Mouse (Mus musculus) CD4-positive, CD25-positive, alpha-beta regulatory T cell, adult 2 months (primary cell): ENCODE data around the gene Wfikkn2.

Experiments
- DNase-seq: peaks from one replicate; pipeline ENCODE4 v3.0.0-alpha.2; 2012; ENCODE audit warnings: low read depth, low spot score

Wfikkn2 gene

DNA sequence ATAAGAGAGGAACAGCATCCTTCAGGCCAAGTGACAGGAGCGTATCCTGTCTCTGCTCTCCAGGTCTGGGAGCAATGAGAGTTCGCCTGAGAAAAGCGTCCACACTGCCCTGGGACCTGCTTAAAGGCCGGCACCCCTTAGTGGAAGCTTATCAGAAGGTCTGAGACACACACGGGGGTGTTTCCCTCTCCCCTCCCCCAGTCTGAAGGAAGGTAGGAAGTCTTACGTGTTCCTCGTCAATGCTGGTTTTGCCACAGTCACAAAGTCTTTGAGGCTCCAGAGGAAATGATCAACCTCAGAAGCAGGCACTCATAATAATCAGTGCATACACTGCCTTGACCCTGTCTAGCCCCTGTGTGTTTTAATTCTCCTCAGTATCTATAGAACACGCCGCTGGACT lies 22.3 kb downstream of the Wfikkn2 start:
- DNase-seq: peak; percentile 43

- DNase-seq: no peak
These were observed 24.5 kb downstream of the Wfikkn2 start for GRCm38 (mm10) chr11:94221257-94221656.

GRCm38 (mm10) chr11:94216247-94216646 lies 29.6 kb downstream of the Wfikkn2 start:
- no peak for DNase-seq

DNA sequence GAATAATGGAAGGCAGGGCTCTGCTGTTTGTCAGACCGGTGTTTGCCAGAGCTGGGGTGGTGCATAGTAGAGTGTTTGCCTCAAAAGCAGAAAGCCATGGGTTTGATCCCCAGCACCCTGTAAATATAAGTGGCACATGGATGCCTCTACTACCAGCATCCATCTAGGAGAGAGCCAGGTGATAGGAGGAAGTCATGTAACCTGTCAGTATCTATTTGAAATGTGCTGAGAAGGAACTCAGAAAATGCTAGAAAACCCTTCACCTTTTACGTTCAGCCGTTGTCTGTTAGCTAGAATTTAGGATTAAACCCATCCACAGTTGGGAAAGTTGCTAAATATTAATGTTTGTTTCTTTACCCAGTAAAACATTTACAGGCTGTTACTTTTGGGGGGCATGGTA lies 30.2 kb downstream of the Wfikkn2 start:
- no peak for DNase-seq

GRCm38 (mm10) chr11:94213735-94214594 lies 31.8 kb downstream of the Wfikkn2 start:
- no peak for DNase-seq

DNA sequence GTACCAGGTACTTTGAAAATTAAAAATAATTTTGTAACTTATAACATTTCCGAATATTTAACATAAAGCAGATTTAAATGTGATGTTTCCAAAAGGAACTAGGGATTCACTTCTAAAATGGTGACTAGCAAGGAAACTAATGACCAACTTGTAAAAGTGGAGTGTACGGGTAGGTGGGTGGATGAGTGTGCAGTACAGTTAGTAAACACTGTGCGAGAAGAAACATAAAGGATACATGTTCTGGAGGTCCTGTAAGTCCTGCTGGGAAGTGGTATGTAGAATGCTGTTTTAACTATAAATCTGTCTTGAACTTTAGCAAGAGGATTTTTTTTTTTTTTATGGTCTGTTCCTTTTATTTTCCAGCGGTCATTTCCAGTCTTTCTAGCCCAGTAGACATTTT lies 32.8 kb downstream of the Wfikkn2 start:
- DNase-seq: no peak

GRCm38 (mm10) chr11:94212489-94212836 lies 33.3 kb downstream of the Wfikkn2 start:
- DNase-seq: no peak

- DNase-seq: peak; percentile 64
These were observed 33.9 kb downstream of the Wfikkn2 start for GRCm38 (mm10) chr11:94211651-94212488.

- DNase-seq: peak; percentile 99
These were observed 34.6 kb downstream of the Wfikkn2 start, which contains the start of gene Tob1 for GRCm38 (mm10) chr11:94211124-94211603. Tob1 (plus strand) TSS chr11:94211454.

DNA sequence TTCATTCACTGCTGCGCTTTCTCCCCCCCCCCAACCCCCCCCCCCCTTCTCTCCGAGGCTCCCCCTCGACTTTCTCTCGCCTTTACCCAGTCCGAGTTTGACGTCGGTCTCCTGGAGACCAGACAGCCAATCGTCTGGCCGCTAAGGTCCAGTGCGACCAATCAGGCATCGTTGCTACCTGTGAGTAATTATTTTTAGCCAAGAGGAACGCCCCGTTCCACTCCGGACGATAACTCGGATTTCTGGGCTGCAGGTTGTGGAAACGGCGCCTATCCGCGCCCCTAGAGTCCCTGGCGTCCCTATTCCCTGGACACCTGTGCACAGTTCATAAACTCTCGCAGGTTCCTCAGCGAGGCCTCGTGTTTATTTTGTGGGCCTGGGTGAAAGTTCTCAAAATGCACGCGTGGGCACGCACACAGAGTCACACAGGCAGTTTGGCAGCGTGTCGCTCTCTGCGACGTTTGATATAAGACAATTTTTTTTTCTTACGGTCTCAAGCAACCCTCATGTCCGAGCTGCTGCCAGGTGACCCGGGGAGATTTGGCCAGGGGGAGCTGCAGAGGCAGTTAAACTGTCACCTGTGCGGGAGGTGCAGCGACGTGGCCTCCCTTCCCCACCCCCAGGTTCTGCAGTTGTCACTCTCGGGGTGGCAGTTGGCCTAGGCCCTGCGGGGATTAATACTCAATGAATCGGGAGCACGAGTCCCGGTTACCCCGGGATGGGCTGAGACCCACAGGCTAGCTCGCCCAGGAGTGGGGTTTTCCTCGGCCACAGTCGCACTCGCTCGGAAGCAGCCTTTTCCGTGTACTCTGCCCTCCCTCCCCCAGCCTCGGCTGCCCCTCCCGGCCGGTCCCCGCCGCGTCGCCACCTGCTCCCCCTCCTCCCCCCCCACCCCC lies 35.4 kb downstream of the Wfikkn2 start:
- DNase-seq: peak; percentile 92

- DNase-seq: no peak
These were observed 36.1 kb downstream of the Wfikkn2 start for GRCm38 (mm10) chr11:94209695-94210131.

DNA sequence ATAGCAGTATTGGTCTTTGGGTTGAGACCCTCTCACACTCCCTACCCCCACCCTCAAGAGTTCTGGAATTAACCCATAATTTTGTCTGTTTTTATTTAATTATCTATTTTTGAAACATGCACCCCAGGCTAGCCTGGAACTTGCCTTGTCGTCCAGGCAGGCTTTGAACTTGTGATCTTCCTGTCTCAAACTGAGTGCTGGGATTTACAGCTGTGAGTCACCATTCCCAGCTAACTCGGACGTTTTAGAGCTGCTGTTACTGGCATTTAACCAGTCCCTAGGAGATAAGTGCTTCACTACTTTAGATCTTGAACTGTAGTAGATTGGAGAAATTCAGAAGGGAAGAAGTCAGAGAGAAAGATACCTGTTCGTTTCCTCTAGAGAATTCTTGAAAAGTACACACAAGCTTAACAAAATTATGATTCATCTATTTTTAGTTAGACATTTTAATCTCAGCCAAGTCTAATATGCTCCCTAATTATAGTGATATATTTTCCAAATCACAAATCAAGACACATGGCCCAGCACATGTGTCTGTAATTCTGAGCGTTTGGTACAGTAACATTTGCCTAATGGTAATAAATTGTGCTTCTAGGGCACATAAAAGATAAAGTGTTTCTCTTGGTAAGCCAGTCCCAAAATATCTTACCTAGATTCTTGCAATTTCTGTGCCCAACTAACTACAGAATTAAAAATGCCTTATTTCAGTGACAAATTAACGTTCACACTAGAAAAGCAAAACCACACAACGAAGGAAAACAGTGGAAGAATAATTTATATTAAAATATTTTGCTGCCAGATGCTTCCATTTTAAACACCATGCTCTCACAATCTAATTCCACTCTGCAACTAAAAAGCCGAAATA lies 36.8 kb downstream of the Wfikkn2 start:
- DNase-seq: no peak

DNA sequence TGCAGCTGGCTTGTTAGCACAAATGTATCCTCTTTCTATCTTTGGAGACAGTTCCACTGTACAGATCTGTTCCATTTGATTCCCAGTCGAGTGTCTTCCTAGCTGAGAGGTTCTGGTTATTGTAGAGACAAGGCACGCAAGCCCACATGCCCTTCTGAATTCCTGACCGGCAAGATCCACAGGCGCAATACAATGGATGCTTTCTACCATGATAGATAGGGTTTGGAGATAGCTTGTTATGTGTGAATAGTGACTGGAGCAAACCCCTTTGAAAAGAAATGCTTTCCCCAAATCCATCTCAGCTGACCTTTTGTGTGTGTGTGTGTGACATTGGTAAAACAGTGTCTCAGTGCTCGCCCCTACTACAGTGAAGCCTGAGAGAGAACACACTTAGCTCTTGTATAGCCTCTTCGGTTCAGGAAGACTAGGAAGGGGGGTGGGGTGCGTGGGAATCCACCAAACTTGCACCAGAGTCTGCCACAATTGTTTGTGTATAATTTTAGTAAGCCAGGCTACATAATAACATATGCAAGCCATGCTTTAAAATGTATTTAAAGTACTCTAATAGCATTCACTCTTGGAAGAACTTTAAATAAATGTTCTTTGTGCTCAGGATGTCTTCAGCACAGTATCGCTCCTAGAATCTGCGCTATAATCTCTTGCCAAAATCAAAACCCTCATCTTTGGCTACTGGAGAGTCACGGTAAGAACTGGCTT lies 39.2 kb downstream of the Wfikkn2 start:
- DNase-seq: no peak

DNA sequence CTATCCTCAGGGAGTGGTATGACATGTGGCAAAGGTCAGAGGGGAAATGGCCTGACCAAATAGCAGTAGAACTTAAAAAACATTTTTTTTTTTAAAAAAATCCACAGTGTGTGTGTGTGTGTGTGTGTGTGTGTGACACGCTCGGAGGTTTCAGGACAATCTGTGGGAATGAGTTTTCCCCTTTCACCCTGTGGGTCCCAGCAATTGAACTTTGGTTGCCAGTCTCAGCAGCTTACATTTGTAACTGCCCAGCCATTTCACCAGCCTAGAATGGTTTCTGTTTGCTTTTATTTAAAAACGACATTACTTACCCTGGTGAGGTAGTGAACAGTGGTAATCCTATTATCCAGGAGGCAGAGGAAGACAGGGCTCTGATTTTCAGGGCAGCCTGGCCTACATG lies 42.7 kb downstream of the Wfikkn2 start:
- DNase-seq: no peak

- no peak for DNase-seq
These were observed 43.7 kb downstream of the Wfikkn2 start for GRCm38 (mm10) chr11:94202106-94202505.

GRCm38 (mm10) chr11:94200422-94200821 lies 45.4 kb downstream of the Wfikkn2 start:
- DNase-seq: no peak

GRCm38 (mm10) chr11:94199771-94200170 lies 46.0 kb downstream of the Wfikkn2 start:
- DNase-seq: no peak

DNA sequence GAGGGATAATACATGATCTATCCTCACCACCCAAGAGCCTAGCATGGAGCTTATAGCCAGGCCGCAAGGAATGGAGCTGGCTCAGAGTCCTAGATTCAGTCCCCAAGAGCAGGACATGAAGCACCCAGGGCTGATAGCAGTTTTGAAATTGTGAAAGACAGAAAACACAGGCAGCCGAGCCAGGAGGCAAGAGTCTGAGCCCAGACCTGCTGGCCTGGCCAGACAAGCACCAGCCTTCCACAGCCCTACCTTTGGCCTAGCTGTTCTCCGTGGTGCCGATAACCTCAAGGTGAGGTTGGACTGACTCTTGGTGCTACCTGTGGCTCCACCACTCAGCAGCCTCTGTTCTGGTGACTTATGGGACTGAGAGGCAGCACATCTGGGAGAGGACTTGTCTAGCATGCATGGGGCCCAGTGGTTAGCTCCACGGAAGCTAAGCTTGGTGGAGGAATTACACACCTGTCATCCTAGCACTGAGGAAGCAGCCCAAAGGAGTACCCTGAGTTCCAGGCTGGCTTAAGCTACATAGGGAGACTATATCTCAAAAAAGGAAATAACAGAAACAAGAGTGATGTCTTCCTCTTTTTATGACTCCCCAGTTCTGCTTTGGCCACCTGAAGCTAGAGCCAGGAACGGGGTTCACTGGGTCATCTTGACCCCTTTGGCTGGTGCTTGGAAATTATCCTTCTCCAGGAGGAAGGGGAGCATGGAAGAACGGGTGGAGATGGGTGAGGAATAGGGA lies 47.2 kb downstream of the Wfikkn2 start:
- DNase-seq: no peak

DNA sequence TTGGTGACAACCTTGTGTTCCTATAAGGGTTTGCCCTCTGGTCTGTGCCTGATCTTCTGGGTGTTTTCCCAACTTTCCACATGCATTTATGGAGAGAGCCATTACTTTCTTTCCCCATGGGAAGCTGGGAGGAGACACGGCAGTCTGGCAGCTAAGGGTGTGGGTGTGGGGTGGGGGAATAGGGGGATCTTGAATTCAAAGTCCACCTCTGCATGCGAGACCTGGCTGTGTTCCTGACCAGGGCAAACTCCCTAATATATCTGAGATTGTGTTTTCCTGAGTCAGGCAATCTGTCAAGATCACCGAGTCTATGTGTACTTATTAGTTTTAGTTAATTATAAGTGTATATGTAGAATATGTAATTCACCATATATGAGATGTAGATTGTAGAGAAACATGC lies 49.5 kb downstream of the Wfikkn2 start:
- DNase-seq: no peak
